Mouse (Mus musculus) erythroblast, embryonic 14.5 days (primary cell): ENCODE data around the gene Wwc1.

Experiments used
- GATA1 ChIP-seq: IDR thresholded peaks from 2 replicates; pipeline ENCODE4 v1.6.1; 2012; ENCODE audit warnings: low read length, inconsistent platforms, mixed read lengths
- TAL1 ChIP-seq: IDR thresholded peaks from 3 replicates; pipeline ENCODE4 v1.6.1; 2012; ENCODE audit warnings: low read length, inconsistent platforms, mixed read lengths

GRCm38 (mm10) chr11:35979733-35980410 lies 455 bp downstream of the Wwc1 start:
- TF ChIP-seq GATA1, result no peak
- TF ChIP-seq TAL1, result no peak
